Mouse (Mus musculus) adrenal gland, adult 8-10 months (tissue): ENCODE results near the gene Per1. TPM values are rescaled to one million over a fixed set of nuclear protein-coding genes. Genes with fewer than 3 reads are reported as not detected.

Source experiments
- DNase-seq: peaks from one replicate; pipeline ENCODE4 v3.0.0; 2022
- total RNA-seq, 4 experiments: library from RNA; stranded (reverse); gene quantifications; 2 replicates each; pipeline ENCODE4 v1.2.4; 2022

Per1 gene
- total RNA-seq, 4 experiments from 2014 or later: 30.0 to 119 (median 51.6) TPM

DNA sequence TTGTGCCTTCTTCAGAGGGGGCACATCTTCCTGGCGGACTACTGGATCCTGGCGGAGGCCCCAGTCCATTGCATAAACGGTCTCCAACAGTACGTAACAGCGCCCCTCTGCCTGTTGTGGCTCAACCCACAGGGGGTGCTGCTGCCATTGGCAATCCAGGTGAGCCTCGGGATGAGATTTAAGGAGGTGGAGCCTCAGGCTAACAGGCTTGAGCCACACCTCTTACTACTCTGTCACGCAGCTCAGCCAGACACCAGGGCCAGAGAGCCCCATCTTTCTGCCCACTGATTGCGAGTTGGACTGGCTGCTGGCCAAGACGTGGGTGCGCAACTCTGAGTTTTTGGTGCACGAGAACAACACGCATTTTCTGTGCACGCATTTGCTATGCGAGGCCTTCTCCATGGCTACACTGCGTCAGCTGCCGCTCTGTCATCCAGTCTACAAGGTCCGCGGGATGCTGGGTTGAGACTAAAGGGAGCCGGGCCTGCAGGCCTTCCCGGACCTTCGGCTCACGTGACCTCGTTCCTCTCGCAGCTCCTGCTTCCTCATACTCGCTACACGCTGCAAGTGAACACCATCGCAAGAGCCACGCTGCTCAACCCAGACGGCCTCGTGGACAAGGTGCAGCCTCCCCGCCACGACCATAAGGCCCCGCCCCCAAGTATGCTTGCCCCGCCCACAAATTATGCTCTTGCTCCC is 39.1 kb downstream of the Per1 start:
- DNase-seq: peak; percentile 63

DNA sequence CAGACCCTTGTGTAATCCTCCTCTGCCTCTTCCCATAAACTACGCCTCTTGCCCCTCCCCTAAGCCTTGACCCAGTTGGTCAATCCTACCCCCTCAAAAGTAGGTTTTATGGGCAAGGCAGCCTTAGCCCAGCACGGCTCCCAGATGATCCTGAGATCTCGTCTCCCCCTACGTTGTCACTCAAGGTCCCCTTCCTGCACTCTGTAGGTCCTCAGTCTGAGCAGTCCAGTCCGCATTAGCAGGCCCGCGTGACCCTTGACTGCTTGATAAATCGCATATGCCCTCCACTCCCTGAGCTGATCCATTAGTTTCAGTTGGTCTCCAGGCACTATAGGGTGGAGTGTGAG is 39.6 kb downstream of the Per1 start:
- DNase-seq: no peak

DNA sequence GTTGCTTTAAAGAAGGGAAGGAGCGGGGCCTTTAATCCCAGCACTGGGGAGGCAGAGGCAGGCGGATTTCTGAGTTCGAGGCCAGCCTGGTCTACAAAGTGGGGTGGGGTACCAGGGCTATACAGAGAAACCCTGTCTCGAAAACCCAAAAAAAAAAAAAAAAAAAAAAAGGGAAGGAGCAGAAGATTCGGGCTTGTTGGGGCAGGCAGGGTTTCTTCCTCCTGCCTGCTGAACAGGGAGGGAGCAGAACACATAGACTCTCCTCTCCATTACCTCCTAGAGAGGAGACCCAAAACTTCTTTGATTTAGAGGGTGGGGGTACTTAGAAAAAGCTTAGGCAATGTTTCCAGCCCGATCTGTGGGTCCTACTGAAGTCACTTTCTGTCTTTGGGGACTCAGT is 40.3 kb downstream of the Per1 start:
- DNase-seq: no peak

DNA sequence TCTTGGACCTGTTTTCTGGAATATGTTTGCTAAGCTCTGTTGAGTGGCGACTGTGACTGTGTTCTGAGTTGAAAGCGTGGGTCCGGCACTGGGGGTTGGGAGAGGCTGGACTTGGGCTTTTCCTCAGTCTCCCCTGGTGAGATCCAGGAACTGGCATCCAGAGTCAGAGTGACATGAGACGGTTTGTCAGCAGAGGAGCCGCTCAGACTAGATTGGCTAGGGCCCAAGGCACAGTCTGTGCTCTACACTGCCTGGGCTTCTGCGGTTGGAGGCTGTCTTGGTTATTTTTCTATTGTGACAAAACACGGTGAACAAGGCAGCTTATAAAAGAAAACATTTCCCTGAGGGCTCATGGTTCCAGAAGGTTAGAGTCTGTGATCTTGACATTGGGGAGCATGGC is 52.5 kb downstream of the Per1 start:
- DNase-seq: no peak

DNA sequence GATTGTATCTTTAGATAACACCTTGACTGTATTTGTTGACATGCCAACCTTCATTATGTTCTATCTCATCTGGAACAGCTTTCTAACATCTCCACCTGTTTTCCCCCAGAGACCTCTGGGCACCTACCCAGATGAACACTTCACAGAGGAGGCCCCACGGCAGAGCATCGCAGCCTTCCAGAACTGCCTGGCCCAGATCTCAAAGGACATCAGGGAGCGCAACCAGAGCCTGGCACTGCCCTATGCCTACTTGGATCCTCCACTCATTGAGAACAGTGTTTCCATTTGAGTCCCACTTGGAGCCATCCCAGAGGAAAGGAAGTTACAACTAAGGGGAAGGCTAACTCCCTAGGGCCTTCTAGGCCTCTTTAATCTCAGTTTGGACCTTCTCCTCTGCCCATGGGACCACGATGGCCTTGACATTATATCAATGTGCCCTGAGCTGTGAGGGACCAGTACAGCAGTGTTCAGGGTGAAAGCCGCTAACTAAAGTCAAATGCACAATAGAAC is 53.5 kb downstream of the Per1 start:
- DNase-seq: no peak

DNA sequence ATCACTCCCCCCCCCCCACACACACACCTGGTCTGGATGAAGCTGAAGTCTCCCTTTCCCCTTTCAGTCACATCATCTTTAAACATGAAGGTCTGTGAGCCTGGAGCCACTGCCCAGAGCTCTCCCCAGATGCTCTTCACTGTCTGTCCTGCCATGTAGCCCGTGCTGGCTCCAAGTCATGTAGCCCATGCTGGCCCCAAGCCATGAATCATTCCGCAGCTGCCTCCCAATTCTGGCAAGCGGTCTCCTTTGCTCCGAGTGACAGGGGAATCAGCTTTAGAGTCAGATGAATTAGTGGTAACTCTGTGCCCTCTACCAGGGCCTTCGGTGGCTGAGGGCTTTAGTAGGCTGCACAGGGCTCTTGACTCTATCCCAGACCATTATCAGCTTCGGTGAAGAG is 54.7 kb downstream of the Per1 start:
- no peak for DNase-seq

DNA sequence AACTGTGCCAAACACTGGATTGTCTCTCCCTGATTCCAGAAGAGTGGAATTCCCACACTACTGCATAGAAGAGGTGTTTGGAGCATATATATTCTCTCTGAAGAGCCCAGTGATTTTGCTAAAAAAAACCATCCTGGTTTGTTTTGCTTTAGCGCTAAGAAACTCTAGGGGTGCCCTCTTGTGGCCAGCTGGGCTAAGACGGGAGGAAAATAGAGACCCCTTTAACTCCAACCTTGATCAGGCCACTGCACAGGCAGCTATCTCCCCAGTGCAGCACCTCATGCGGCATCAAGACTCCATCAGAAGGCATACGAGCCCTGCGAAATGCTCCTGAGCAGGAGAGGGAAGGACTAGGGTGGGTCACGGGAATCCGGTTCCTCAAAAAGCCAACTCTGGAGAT is 55.4 kb downstream of the Per1 start:
- peak; percentile 33 for DNase-seq

DNA sequence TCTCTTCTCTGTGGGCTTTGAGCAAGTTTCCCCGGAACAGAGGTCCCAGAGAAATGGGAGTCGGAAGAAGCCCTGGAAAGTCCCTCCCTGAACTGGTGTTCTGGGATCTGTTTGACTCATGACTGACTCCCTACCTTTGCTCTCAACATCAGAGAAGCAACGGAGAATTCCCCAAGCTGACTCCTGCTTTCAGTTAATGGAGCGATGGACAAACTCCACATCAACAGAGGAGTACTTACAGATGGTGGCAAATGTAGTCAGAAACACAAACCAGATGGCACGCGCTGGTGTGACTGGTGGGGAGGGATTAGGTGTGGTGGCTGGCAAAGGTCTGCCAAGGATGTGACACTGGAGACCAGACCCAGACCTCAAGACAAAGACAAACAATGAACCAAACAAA is 56.0 kb downstream of the Per1 start:
- no peak for DNase-seq

DNA sequence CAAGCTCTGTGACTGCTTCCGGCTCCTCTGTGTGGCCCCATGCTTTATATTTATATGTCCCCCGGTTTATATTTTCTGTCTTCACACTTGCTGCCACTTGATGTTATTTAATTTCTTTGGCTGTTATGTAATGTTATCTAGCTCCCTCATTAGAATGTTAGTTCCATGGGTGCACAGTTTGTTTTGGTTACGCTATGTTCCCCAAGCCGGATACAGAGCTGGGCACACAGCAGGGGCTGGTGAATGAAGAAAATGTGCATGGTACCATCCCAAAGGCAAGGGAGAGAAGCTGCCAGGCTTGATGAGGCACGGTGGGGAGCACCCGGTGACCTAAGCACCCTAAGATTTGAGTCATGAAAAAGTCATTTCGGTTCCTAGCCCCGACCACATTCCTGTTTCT is 58.8 kb downstream of the Per1 start:
- DNase-seq: no peak

DNA sequence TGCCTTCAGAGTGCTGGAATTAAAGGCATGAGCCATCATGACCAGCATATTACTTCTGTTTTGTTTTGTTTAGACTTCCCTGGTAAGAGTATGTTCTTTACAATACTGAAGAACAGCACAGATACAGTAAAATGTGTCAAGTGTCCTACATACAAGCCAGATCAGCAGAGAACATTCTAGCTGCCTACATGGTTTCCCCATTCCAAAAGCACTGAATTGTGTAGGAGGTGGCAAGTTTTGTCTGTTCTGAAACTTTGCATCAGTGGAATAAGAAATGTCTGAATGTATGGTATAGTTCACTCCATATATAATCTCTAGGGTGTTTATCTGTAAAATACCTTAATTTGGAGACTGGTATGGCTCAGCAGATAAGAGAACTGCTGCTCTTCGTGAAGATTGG is 60.3 kb downstream of the Per1 start:
- no peak for DNase-seq

DNA sequence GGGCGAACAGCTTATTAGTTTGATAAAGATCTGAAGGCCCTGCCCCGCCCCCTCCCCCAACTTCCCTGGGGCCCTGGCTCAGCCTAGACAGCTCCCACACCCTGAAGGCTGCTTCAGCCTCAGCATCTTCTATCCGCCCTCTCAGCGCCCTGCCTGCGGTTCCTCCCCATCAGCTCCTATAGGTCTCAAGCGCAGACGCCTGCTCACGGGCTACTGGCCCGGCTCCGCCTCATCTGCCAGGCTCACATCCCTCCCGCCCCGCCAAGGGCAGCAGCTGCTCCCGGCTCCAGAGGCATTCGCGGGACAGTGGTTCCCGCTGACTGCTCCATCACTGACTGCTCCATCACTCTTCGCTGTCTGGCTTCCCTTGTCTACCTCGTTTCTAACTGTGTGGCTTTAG is 61.8 kb downstream of the Per1 start, which contains the start of gene Alox12b:
TSS of gene Alox12b (plus strand) at position 190 of the 400 bp plus-strand sequence.
- DNase-seq: no peak

Other genes with a start within 250 kb of the Per1 start
- 10 to 100 TPM; 59.5 to 79.4 (median 68.0) TPM for gene Ndel1, start 223.4 kb upstream of the Per1 start, total RNA-seq
- under 1 TPM in 3 of 4 experiments, not detected in 1; 0.08 to 0.21 (median 0.09) TPM for gene Rnf222, start 206.7 kb upstream of the Per1 start, total RNA-seq
- 1,000 to 10,000 TPM; 1,214 to 1,402 (median 1,307) TPM for gene Rpl26, start 193.6 kb upstream of the Per1 start, total RNA-seq
- 1 to 10 TPM in 1 of 4 experiments, under 1 TPM in 2, not detected in 1; 0.35 to 1.7 (median 0.78) TPM for gene Odf4, start 168.1 kb upstream of the Per1 start, total RNA-seq
- 10 to 100 TPM; 15.5 to 32.7 (median 24.5) TPM for gene Arhgef15, start 137.7 kb upstream of the Per1 start, total RNA-seq
- gene Slc25a35, start 127.1 kb upstream of the Per1 start, total RNA-seq: 10 to 100 TPM; 14.7 to 35.0 (median 28.1) TPM
- 10 to 100 TPM; 21.0 to 27.9 (median 23.6) TPM for gene Rangrf, start 120.0 kb upstream of the Per1 start, total RNA-seq
- 10 to 100 TPM; 33.9 to 48.4 (median 40.5) TPM for gene Pfas, start 86.8 kb upstream of the Per1 start, total RNA-seq
- gene Ctc1, start 79.3 kb upstream of the Per1 start, total RNA-seq: 10 to 100 TPM; 30.7 to 46.1 (median 39.2) TPM
- 1 to 10 TPM; 1.7 to 2.9 (median 2.3) TPM for gene Aurkb, start 49.6 kb upstream of the Per1 start, total RNA-seq
- 10 to 100 TPM; 29.8 to 33.9 (median 31.5) TPM for gene Borcs6, start 35.5 kb upstream of the Per1 start, total RNA-seq
- gene Tmem107, start 24.4 kb upstream of the Per1 start, total RNA-seq: 10 to 100 TPM; 13.1 to 28.3 (median 19.4) TPM
- gene Vamp2, start 6.7 kb upstream of the Per1 start, total RNA-seq: 100 to 1,000 TPM; 118 to 221 (median 178) TPM
- under 1 TPM in 2 of 4 experiments, not detected in 2; 0.18 to 0.22 TPM for gene Hes7, start 25.2 kb downstream of the Per1 start, total RNA-seq
- gene 9130213A22Rik, start 27.4 kb downstream of the Per1 start, total RNA-seq: under 1 TPM; 0.26 to 0.95 (median 0.84) TPM
- 1 to 10 TPM in 3 of 4 experiments, under 1 TPM in 1; 0.87 to 2.2 (median 1.7) TPM for gene Aloxe3, start 30.7 kb downstream of the Per1 start, total RNA-seq
- gene Alox12b, start 61.8 kb downstream of the Per1 start, total RNA-seq: not detected
- not detected for gene Alox8, start 102.6 kb downstream of the Per1 start, total RNA-seq
- gene Gucy2e, start 141.8 kb downstream of the Per1 start, total RNA-seq: not detected
- gene Cntrob, start 228.6 kb downstream of the Per1 start, total RNA-seq: 10 to 100 TPM in 2 of 4 experiments, 1 to 10 TPM in 2; 6.4 to 14.8 (median 10.0) TPM
- gene Trappc1, start 228.8 kb downstream of the Per1 start, total RNA-seq: 10 to 100 TPM; 63.4 to 70.8 (median 67.0) TPM
- gene Kcnab3, start 231.0 kb downstream of the Per1 start, total RNA-seq: 10 to 100 TPM in 3 of 4 experiments, 1 to 10 TPM in 1; 7.3 to 22.1 (median 16.2) TPM
- gene Rnf227, start 245.2 kb downstream of the Per1 start, total RNA-seq: 10 to 100 TPM in 1 of 4 experiments, 1 to 10 TPM in 3; 5.0 to 10.2 (median 6.7) TPM